Mouse (Mus musculus) cerebellum, adult (tissue): ENCODE data around the gene Pik3r1.

Experiments
- ATAC-seq: cut with Nextera tagmentation; 2 replicates; pipeline ENCODE4 v1.9.2; 2017; ENCODE audit warnings: mild to moderate bottlenecking, moderate library complexity, mixed read lengths; ENCODE audit not compliant: insufficient number of reproducible peaks, low FRiP score, low TSS enrichment

Gene Pik3r1

DNA sequence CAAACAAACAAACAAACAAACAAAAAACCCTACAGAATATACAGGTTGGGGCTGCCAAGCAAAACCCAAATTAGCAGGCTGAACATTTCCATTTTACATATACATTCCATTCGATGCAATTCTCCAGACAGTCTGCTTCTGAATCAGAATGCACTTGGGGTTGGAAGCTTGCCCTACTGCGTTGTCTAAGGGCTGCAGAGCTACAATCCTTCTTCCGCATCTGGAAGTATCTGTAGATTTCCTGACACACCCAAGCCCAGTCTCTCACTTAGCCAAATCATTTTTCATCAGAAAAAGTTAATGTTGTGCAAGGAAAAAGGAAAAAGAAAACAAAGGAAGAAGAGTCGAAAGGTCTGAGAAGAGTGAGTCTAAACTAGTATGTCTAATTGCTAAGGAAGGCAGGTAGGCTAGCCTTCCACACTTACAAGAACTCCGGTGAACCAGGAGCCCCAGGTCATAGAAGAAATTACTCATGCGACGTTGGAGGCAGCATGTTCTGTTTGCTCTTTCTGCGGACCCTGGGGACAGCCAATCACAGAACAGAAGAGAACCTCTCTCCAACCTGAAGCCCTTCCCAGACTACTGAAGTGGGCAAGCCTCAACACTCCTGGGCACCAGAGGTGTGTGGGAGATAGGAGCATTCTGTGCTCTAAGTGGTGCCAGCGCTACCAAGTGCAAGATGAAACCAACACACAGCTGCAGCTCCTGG is 55.1 kb downstream of the Pik3r1 start:
- ATAC-seq = no peak

DNA sequence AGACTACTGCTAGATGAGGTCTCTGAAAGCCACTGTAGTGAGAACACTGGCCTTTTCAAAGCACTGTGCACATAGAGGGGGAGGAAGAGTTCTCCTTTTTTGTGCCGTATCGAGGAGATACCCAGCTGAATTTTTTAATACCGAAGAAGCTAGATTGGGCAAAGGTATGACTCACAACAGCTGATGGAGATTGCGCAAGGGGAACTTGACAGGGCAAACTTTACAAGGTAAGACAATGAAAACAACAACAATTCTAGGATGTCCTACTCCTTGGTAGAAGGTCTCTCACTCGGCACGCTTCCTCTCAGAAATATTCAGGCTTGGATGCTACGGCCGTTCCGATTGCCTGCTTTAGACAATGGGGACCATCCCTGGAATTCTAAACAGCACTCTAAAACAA is 55.9 kb downstream of the Pik3r1 start:
- ATAC-seq = no peak

DNA sequence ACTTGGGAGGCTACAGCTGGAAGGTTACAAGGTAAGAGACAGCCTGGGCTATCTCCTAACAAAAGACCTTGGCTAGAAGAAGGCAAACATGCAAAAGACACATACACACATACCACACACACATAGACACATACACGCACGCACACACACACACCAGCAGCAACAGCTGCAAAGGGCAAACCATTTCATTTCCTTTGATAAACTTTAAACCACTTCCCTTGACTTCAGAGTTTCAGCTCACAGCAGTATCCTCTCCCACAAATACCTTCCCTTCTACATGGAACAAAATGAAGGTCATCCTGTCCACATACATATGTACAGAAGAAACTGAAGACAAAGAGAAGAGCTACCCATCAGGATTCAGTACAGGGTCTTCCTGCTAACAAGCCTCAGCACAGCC is 56.7 kb downstream of the Pik3r1 start:
- ATAC-seq = no peak

DNA sequence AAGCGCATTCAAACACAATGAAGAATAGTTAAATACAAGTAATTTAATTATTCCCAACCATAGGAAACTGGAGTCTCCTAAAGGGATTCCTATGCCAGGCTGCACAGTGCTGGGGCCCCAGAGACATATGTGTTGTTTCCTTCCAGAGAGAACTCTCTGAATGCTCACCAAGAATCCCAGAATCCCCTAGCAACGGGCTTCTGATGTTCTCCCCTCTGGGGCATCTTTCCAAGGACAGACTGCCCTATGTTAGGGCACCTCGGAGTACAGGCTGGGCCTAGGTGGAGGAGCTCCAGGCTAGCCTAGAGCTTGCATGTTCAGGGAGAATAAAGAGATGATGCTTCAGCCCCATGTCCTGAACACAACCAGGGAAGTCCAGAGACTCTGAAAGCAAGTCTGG is 58.2 kb downstream of the Pik3r1 start:
- ATAC-seq = no peak

DNA sequence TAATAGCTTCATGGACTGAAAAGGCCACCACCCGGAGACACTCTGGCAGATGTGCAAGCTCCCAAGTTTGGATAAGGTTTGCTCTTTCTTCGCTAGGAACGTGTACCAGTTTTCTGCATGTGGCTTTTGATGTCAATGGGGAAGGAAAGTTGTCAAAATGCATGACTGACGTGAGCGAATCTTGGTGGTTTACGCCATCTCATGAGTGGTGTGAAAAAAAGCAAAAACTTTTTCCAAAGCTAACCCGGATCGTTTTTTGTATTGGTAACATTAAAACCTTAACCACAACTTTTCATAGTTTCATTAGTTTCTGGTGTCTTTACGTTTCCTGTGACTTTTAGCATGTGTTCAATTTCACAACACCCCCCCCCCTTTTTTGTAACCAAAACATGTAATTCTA is 60.8 kb downstream of the Pik3r1 start:
- no peak for ATAC-seq

DNA sequence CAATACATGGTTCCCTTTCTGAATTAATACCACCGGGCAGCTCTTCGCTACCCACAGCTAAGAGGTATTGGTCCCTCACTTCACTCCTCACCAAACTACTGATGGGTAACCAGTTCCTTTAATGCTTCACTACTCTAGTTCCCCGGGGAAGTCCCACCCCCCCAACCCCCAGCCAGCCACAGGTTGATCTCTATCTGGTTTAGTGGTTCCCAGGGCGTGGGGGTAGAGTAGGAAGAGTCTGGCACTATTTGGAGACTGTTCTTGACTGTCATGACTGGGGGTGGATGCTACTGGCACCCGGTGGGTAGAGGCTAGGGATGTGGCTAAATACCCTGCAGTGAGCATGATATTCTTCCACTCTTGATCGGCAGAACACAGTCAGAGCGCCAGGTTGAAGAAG is 61.6 kb downstream of the Pik3r1 start:
- ATAC-seq = no peak

DNA sequence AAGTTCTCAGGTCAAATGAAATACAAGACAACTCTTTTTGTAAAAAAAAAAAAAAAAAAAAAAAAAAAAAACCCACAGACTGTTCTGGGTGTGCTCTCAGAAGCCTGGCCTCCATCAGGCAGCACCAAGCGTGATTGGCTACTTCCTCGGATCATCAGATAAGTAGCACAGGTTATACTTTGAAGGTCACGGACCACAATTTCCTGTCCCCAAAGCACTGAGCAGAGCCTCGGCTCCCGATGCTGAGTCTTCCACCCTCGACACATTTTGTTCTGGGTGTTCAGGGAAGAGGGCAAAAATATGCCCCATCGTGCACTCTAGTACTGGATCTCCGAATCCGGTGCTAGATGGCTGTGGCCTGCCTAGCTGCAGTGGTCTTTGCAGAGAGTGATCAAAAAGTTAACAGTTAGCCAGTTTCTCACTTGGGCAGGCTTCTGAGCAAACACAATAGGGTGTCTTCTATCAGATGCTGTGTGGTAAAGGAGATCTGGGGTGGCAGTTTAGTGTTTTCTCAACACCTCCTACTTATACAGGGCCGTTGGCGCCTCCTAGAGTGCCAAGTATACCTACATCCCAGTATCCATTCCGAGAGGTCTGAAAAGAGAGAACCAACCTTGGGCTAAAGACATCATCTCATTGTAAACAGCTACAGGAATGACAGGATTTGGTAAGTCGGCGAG is 65.8 kb downstream of the Pik3r1 start:
- no peak for ATAC-seq

DNA sequence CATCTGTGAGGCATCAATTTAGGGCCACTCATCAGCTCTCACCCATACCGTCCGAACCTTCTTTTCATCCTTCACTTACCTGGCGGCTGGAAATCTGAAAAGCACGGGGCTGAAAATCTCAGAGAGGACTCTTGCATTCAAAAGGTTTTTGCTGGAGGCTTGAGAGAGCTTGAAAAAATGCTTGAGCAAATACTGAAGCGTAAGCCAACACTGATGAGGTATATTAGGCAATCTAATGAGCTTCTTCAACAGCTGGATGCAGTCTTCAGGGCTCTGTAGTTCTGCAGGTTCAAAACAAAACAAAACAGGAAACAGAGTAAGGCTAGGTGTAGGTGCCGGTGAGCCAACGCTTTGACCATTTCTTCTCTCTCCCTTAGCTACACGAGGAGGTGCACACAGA is 66.4 kb downstream of the Pik3r1 start:
- no peak for ATAC-seq

DNA sequence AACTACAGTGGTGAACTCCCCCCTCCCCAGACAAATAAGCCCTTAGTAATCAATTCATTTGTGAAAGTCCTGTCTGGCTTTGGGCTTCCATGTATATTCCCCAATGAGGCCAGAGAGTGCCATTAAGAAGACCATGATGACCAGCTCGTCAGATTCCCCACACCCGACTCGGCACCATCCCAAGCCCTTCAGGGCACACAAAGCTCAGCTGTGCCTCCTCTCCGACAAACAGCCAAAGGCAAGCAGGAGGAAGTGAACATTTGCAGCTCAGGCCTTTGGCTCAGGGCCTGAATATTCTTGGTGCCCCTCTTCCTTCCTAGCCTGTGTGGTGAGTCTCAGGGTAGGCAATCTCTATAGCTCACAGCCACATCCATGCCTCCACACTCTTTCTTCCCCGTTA is 68.3 kb downstream of the Pik3r1 start:
- ATAC-seq = no peak

DNA sequence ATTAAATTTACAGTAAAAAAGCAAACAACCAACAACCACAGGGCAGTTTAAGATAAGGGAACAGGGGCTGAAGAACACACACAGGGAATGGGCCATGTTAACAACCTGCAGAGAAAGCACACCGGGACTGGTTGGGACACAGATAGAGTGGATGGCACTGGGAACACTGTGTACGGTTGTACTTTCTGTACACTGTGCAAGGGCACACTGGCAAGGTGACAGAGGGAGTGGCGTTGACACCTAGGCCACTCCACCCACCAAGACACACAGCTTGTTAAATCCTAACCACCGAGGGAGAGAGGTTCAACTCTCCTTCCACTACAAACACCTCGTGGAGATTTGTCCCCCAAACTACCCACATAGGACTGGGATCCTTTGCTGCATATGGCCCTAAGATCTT is 70.1 kb downstream of the Pik3r1 start:
- no peak for ATAC-seq

DNA sequence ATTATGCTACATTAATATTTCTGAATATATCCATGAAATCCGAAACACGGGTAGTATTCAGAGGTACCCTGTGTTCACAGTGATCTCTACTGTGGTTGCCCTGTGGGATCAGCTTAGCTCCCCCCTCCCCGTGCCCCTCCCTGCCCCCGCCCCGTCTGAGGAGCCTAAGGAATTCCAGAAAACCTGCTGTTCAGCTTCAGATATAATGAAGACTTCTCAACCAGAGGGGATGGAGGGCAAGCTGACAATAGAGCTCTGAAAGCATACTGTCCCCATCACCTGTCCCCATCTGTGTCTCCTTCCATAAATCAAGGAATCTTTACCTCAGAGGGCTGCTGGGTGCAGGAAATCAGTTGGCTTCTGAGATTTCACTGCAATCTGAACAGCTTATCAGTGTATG is 70.6 kb downstream of the Pik3r1 start:
- no peak for ATAC-seq

DNA sequence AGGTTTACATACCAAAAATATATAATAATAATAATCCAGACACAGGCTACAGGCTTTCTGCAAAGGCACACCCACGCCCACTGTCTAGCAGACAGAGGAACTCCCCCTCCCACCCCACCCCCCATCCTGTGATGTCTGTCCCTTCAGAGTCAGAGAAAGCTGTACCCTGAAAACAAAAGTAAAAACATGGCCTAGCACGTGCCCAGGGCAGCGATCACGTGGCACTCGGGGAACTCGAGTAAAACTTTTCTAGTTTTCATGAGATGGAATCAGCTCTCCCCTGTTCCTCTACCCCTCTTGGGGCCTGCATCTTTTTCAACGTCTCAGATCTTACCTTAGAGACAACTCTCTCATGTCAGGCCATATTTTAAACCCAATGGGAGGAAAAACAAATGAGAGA is 71.2 kb downstream of the Pik3r1 start:
- ATAC-seq = no peak

DNA sequence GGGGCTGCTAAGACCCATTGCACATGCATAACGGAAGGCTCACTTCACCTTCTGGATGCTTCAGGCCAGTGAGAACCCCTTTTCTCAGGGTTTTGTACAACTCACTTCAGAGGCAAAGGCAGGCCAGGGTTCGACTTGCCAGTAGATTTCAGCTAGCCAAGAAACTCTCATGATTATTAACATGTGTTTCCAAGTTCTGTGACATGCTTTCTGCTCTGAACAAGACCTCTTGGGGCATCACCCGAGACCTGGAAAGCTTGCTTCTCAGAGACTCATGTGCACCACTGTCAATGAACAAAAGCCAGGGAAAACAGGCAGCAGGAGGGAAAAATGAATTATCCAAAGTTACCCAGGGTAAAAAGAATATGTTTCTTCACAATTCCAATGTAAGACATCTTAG is 71.7 kb downstream of the Pik3r1 start:
- no peak for ATAC-seq

DNA sequence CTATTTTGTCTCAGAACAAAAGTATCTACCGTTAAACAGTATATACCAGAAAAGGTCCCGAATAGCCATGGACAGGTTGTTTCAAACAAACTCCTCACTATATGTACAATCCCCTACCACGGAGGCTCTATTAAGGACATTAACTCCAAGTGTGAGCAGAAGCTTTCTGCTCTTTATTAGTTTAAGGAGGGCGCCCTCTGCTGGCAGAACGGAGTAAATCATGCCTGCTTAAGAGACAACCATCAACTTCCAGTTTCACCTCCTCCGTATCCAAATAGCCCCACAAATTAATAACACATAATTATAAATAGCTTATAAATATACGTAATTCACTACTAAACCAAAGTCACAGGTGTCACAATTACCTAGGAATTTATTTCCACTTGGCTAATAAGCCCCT is 72.1 kb downstream of the Pik3r1 start:
- ATAC-seq = no peak

DNA sequence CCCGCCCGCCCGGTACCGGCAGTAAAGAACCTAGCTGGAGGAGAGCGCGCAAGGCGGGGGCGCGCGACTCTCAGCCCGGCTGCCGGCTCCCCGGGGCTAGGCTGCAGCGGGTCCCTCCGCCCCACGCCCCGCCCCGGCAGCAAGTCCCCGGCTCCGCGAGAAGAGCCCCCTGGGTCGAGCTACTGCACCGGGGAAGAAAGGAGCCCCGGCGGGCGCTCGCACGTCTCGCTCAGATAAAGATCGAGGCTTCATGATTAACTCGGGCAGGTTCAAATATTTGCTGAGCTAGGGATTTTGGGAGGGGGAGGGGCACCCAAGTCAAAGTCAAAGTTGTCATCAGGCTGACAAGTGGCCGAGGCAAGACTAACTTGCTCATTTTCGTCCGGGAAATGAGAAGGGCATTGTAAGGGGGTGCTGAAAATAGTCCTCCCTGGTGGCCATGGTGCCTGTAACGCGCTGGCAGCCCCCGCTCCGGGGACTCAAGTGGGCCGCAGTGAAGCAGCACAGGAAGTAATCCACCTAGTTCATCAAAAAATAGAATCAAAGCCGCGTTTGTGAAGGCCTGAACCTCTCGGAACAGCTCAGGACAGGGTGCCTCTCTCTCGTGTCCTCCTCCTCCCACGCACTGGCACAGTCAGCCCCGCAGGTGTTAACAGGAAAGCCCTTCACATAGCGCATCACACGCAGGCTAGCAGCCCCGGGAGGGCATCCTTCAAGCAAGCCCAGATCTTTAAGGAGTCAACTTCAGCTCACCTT is 73.3 kb downstream of the Pik3r1 start:
- no peak for ATAC-seq

DNA sequence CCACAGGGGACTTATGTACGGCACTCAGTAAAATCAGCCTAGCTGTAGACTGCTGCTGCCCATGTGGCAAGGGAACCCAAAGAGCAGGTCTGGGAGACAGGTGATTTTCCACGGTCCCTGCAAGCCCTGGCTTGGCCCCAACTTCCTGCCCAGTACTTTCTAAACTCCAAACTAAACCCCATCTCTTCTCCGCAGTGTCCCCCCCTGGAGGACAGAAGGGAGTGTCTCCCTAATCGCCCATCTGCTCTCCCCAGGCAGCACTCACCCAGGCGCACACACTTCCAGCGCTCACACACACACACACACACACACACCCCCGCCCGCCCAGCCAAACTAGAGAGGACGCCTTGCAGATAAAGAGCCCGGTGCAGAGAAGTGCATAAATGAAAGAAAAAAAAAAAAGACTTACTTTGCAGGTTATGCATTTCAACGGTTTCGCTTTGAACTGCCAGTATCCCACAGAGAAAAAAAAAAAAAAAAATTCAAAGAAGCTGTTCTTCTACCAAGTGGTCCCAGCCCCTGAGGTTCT is 74.0 kb downstream of the Pik3r1 start:
- peak; percentile 27; the same call in 1 of the 2 replicates for ATAC-seq

DNA sequence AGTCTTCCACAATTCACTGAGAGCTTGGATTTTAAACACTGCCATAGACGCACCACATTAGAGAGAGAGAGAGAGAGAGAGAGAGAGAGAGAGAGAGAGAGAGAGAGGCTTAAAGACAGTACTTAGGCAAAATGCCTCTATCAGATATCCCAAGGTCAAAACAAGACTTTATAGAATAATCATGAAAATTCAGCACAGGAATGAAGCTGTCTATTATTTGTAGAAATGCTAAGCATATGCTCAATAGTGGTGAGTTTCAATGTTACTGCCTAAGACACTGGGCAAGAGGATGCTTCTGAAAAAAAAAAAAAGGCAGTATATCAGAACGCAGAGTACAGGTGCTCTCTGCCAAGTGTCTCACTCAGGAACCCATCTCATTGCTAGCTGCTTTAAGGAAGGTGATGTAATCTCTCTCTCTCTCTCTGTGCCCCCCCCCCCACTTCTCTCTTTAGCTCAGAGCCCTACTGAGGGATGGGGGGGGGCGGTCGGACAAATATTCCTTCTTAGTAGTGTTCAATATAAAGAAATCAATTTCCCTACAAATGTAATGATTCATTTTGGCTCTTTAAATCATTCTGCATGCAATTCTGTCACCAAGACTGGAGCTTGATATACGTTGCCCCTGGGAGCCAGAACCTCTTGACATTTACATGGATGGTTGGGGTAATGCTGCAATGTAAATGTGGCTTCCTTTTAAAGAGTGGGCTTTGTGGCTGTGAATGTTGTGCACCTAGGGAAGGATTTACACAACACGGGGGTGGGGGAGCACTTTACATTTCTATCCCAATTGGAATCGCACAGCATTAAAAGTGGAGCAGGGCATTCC is 74.9 kb downstream of the Pik3r1 start:
- peak; percentile 32 for ATAC-seq

DNA sequence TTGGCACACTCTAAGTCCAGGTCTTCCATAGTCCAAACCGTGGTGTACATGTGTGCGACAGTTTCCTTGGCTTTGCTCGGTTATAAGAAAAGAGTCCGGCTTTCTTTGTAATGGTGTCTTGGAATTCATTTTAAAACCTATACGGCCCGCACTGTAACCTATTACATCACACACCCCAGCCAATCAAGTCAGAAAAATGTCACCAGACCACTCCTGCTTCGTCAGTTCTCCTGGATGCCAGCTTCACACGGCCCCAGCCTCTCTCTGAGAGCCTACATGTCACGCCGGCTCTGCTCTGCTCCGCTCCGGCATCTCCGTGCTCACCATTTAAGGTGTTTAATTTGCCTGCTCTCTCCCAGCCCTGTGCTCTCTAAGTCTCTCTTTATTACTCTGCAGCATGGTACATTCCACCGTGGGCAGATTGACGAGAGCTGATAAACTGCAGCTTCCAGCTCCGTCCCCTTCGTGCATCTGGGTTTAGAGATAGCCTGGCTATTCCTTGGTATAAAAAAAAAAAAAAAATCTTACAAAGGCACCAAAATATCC is 75.7 kb downstream of the Pik3r1 start:
- peak; percentile 75 for ATAC-seq

DNA sequence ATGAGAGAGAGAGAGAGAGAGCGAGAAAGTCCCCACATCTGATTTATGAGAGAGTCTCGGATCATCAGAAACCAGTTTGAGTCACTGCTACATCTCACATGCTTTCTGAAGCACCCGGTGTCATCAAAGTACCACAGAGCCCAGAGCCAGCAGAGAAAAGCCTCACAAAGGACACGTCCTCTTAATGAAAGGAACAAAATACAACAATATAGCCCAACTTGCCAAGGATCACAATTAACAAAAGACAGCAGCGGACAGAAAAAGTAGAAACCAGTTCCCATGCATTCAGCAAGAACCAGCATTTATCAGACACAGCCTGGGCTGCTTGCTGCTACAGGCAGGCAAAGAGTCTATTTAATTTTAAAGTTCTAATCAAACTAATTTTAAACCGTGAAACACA is 76.3 kb downstream of the Pik3r1 start:
- no peak for ATAC-seq
